Mouse (Mus musculus) ES-CJ7 (cell line): ENCODE results near the gene Il18.
"Not testable (repeated sequence)": the region's sequence is repeated elsewhere in the genome, so short reads cannot be mapped to it uniquely, and the experiment has no call there.

Experiments
- DNase-seq: peaks from one replicate; pipeline ENCODE4 v3.0.0; 2011; ENCODE audit warnings: low read depth, low spot score

The Il18 gene

DNA sequence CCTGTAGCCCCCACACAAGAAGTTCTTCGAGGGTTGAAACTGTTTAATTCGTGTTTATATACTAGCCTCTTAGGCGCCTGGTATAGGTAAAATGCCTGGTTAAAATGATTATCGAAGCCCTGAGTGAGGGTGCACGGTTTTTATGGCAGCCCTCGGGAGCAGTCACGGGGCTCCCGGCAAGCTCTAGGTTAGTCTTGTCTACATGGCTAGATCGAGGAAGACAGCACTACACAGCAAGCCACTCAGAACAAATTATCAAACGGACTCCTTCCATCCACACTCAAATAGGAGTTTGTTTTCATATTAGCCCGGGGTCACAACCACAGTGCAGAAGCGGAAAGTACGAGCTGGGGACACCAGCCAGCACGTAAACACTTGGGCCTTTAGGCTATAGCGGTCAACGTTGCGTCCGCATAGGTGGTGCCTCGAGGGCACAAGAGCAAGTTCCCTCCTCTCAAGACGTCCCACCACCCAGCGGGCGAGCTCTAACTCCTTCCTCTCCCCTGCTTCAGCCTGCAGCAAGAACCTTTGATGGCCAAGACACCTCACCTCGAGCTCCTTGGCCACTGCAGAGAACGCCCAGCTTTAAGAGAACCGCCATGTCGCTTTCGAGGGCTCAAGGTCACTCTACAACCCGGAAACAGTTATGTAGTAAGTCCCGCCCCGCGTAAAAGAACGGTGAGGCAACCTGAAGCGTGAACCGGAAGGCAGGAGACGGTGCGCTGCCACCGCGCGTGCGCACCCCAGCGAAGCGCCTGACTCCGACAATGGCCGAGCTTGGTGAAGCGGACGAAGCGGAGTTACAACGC is 48.8 kb downstream of the Il18 start, which contains the start of the genes Sdhd and Timm8b:
Gene Sdhd (minus strand): TSS at position 624 of the 809 bp plus-strand sequence.
Gene Timm8b (plus strand): TSS at position 722 of the 809 bp plus-strand sequence.
- peak; percentile 97 for DNase-seq

GRCm38 (mm10) chr9:50603998-50604324 is 49.3 kb downstream of the Il18 start:
- no peak for DNase-seq

- DNase-seq, result no peak
Observed at GRCm38 (mm10) chr9:50604338-50604737, 49.7 kb downstream of the Il18 start.

DNA sequence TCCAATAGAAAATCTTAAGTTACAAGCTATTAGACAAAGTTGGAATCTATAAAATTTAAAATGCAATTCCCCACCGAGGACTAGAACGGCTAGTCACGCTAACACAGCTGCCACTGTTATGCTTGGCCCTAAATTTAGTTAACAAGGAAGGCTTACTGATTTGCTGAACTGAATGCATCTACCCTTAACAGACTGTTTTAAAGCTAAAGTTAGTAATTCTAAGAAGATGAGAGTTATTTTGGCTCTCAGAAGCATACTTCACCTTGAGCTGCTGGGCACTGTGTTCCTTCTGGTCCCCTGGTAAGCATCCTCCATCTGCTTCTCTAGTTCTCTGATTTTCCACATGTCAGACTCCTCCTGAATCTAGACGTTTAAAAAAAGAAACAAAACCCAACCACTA is 57.5 kb downstream of the Il18 start:
- DNase-seq, result no peak

DNA sequence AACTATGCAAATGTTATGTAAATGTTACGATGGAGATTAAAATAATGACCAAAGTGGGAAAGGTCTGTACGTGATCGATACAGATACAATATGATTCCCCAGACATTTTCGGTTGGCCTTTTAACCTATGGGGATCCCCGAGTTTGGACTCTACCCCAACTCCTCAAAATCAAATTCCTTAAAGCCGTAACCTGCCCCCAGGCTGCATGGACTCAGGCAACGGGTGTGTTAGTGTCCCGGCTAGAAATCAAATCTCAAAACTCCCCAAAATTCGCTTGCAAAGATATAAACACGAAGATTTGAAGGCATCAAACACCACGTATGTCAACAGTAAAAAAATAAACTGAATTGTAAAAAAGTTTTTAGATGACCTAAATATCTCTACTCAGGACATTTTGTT is 61.5 kb downstream of the Il18 start:
- no peak for DNase-seq

DNA sequence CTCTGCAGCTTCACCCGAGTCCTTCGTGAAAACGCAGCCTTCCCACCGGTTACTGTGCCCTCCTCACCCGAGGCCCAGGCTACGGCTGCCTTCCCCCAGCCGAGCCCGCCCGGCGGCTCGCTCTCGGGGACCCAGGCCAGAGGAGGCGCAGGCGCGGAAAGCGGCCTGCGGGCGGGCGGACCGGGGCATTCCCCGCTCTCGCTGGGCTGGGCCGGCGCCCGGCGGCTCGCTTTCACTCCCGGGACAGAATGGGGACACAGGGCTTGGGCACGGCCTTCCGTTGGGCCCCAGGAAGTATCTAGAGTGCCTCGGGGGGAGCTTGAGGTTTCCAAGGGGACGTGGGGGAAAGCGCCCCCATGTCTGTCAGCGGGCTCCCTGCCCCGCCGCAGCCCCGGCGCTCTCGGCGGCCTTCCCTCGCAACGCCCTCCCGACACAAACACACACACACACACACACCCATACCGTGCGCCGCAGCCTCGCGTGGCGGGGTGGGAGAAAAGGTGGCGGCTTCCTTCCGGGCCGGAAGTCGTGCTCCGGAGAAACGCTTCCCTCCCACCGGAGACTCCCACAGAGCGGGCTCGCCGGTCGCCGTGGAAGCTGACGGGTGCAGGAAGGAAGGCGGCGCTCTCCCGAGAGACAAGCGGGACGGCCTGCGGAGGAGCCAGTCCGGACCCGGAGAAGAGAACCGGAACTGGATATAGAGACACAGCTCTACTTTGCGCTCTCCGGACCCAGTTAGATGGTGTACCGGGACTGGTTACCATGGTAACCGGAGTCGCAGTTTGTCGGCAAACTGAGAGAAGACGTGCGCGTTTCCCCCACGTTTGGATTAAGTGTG is 62.4 kb downstream of the Il18 start, which contains the start of the genes Pih1d2 and Nkapd1:
Gene Pih1d2 (plus strand): TSS at position 556 of the 838 bp plus-strand sequence.
Gene Nkapd1 (minus strand): TSS at position 699 of the 838 bp plus-strand sequence.
- DNase-seq, result peak; percentile 93

- DNase-seq, result no peak
Observed at GRCm38 (mm10) chr9:50617794-50618330, 63.2 kb downstream of the Il18 start.

DNA sequence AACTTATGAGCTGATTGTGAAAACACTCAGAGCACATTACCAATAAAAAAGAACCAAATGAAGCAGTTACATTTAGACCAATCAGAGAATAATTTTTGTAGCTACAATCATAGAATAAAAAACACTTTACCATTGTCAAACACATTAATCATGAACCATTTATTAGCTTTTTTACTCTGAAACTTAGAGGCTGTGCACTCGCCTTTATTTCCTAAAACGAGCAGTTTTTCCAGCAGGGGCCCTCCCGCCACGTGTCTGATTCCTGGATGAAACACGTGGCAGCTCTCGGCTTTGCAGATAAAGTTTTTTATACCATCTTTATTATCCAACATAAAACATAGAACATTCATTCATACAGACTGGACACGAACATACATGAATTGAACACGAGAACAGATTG is 76.3 kb downstream of the Il18 start:
- DNase-seq, result not testable (repeated sequence)
